Mouse (Mus musculus): Measurements from ENCODE around the gene B230219D22Rik. TPM values are rescaled to one million over a fixed set of nuclear protein-coding genes. Genes with fewer than 3 reads are reported as not detected.
A peak's percentile ranks its signal among the peaks of the same experiment; 100 is the strongest.

Gene B230219D22Rik
- polyA plus RNA-seq, 1 experiment from 2014 or later = 20.4 TPM

DNA sequence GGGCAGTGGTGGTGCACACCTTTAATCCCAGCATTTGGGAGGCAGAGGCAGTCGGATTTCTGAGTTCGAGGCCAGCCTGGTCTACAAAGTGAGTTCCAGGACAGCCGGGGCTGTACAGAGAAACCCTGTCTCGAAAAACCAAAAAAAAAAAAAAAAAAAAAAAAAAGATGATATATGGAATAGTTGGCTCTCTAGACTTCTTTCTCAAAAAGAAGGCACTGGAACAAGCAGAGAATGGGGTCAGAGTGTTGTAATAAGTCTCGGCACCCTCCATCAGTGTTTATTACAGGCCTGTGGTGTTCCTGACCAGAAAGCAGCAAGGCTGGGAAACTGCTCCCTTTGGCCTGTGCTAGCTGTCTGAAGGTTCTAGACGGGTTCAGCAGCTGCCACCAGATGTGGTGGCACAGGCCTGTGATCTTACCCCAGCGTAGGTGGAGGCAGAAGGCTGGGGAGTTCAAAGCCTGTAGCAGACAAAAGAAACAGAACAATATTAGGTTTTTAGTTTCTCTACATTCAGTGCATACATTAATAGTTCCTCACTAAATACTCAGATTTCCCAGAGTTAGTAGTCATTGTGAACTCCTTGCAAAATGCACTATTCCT is 23.1 kb downstream of the B230219D22Rik start:
- no peak for TF ChIP-seq CTCF (IDR thresholded peaks at IDR 0.05; ENCODE audit: low read depth)
- WGBS = 85% methylated on average over 7 of the region's 7 CpGs
- no peak for ATAC-seq
- Histone ChIP-seq H3K4me2 (replicated peaks; ENCODE audit: low read depth) (peak overlapping the region; percentile 76; the same call in 1 of the 2 replicates), H3K27me3 (replicated peaks; ENCODE audit: control insufficient read depth, insufficient read depth, low read length) (no peaks in the 10 kb centered on the region), H3K4me3 (ENCODE audit: low read depth, low read length) (no peak overlapping the region), H3K36me3 (ENCODE audit: control insufficient read depth, insufficient read depth) (peaks cover 8% of the 10 kb centered on the region), H3K9ac (ENCODE audit: low read depth, low read length) (0 out of 2 replicates have a peak overlapping the region, but pooled peaks have one; percentile 97), H3K4me1 (replicated peaks; ENCODE audit: control insufficient read depth, insufficient read depth, low read length) (no peaks in the 10 kb centered on the region), H3K27ac (ENCODE audit: low read depth, low read length) (no peak overlapping the region), H3K9me3 (ENCODE audit: control insufficient read depth) (no peaks in the 10 kb centered on the region)

DNA sequence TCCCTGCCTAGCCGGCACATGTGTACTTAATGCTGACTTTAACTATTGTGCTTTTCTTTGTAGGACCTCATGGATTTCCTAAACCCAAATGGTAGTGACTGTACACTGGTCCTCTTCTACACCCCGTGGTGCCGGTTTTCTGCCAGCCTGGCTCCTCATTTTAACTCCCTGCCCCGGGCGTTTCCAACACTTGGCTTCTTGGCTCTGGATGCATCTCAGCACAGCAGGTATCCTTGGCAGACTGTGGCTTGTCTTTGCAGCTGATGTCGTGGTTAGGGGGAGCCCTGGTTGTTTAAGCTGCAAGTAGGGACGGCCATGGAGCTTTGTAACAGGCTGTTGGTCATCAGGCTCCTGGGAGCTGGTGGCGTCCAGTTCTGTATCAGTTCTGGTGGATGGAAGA is 28.6 kb downstream of the B230219D22Rik start:
- TF ChIP-seq CTCF (IDR thresholded peaks at IDR 0.05; ENCODE audit: low read depth) = no peak
- Histone ChIP-seq H3K27ac (ENCODE audit: low read depth, low read length) (no peak overlapping the region), H3K4me1 (replicated peaks; ENCODE audit: control insufficient read depth, insufficient read depth, low read length) (no peaks in the 10 kb centered on the region), H3K9ac (ENCODE audit: low read depth, low read length) (no peak overlapping the region), H3K27me3 (replicated peaks; ENCODE audit: control insufficient read depth, insufficient read depth, low read length) (no peaks in the 10 kb centered on the region), H3K4me2 (replicated peaks; ENCODE audit: low read depth) (no peak overlapping the region), H3K36me3 (ENCODE audit: control insufficient read depth, insufficient read depth) (peaks cover 33% of the 10 kb centered on the region), H3K9me3 (ENCODE audit: control insufficient read depth) (no peaks in the 10 kb centered on the region), H3K4me3 (ENCODE audit: low read depth, low read length) (no peak overlapping the region)
- 84% methylated on average over 8 of the region's 8 CpGs for WGBS
- no peak for ATAC-seq

DNA sequence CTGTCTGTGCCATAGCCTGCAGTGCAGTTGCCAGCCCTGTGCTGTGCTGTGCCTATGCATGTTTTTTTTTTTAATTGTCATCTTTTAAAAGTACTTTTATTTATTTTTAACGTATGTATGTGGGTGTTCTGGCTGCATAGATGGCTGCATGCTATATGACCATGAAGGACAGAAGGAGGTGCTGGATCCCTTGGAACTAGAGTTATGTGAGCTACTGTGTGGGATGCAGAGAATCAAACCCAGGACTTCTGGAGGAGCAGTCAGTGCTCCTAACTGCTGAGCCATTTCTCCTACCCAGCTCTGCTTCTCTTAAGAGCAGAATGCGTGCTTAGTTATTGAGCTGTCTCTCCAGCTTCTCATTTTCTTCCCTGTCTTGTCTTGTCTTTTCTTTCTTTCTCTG is 29.1 kb downstream of the B230219D22Rik start:
- 93% methylated on average over 2 of the region's 2 CpGs for WGBS
- Histone ChIP-seq H3K4me1 (replicated peaks; ENCODE audit: control insufficient read depth, insufficient read depth, low read length) (no peaks in the 10 kb centered on the region), H3K9me3 (ENCODE audit: control insufficient read depth) (no peaks in the 10 kb centered on the region), H3K9ac (ENCODE audit: low read depth, low read length) (no peak overlapping the region), H3K4me2 (replicated peaks; ENCODE audit: low read depth) (no peak overlapping the region), H3K27ac (ENCODE audit: low read depth, low read length) (no peak overlapping the region), H3K36me3 (ENCODE audit: control insufficient read depth, insufficient read depth) (peaks cover 33% of the 10 kb centered on the region), H3K27me3 (replicated peaks; ENCODE audit: control insufficient read depth, insufficient read depth, low read length) (no peaks in the 10 kb centered on the region), H3K4me3 (ENCODE audit: low read depth, low read length) (no peak overlapping the region)
- ATAC-seq = no peak
- TF ChIP-seq CTCF (IDR thresholded peaks at IDR 0.05; ENCODE audit: low read depth) = no peak

DNA sequence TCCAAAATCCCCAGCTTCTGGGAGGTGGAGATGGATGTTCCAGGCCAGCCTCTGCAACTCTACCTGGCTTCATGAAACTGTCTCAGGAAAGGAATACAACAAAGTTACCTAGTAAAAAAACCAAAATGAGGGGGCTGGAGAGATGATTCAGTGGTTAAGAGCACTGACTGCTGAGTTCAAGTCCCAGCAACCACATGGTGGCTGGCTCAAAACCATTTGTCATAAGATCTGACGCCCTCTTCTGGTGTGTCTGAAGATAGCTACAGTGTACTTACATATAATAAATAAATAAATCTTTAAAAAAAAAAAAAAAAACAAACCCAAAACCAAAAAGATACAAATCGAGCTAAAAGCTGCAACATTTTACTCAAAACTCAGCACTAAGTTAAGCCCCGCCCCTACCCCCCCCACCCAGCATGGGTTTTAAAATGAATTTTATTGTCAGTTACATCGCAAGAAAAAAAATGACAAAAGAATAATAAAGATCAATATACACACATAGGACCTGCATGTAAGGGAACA is 33.7 kb downstream of the B230219D22Rik start:
- peak; percentile 44 for TF ChIP-seq CTCF (IDR thresholded peaks at IDR 0.05; ENCODE audit: low read depth)
- H3K27ac ChIP-seq (ENCODE audit: low read depth, low read length) = peak overlapping the region; percentile 97
- peak overlapping the region; percentile 69 for H3K4me3 ChIP-seq (ENCODE audit: low read depth, low read length)
- no peaks in the 10 kb centered on the region for H3K27me3 ChIP-seq (replicated peaks; ENCODE audit: control insufficient read depth, insufficient read depth, low read length)
- WGBS = under 1% methylated on average over 4 of the region's 4 CpGs
- ATAC-seq = no peak
- H3K9ac ChIP-seq (ENCODE audit: low read depth, low read length) = peak overlapping the region; percentile 74
- no peaks in the 10 kb centered on the region for H3K4me1 ChIP-seq (replicated peaks; ENCODE audit: control insufficient read depth, insufficient read depth, low read length)
- peaks cover 19% of the 10 kb centered on the region for H3K36me3 ChIP-seq (ENCODE audit: control insufficient read depth, insufficient read depth)
- peak overlapping the region; percentile 69 for H3K4me2 ChIP-seq (replicated peaks; ENCODE audit: low read depth)
- H3K9me3 ChIP-seq (ENCODE audit: control insufficient read depth) = no peaks in the 10 kb centered on the region

DNA sequence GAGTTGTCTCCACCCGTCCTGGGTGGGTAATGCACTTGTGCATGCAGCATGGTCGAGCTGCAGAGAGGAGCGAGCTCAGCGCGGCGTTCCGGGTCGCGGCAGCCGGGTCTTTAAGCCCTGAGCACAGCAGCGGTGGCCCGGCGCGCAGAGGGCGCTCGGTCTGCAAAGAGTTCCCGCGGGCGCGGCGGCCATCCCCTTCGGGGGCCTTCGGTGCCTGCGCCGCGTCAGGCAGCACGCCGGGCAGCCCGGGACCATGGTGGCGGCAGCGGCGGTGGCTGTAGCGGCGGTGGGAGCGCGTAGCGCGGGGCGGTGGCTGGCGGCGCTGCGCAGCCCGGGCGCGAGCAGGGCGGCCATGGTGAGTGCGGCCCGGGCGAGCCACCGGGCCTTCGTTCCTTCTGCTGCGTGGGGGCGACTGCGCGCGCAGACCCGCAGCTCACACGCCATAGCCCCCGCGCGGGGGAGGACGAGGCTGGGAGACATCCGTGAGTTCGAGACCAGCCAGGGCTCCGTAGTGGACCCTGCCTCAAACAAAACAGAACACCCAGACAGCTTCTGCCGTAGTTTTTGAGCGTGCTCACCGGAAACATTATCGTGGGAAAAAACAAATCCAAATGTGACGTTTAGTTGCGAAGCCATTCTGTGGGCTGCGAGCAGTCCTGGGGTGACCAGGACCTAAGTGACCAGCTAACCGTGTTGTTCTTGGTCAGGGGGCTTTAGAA is 34.4 kb downstream of the B230219D22Rik start, which contains the start of gene Pcbd2:
Pcbd2 (plus strand) TSS at position 249 of the 719 bp plus-strand sequence.
- no peaks in the 10 kb centered on the region for H3K27me3 ChIP-seq (replicated peaks; ENCODE audit: control insufficient read depth, insufficient read depth, low read length)
- H3K9ac ChIP-seq (ENCODE audit: low read depth, low read length) = peak within 1 kb of the TSS; percentile 74
- H3K9me3 ChIP-seq (ENCODE audit: control insufficient read depth) = no peaks in the 10 kb centered on the region
- peak within 1 kb of the TSS; percentile 97 for H3K27ac ChIP-seq (ENCODE audit: low read depth, low read length)
- TF ChIP-seq CTCF (IDR thresholded peaks at IDR 0.05; ENCODE audit: low read depth) = 0 out of 2 replicates have a peak, but pooled peaks have one; percentile 26
- H3K4me3 ChIP-seq (ENCODE audit: low read depth, low read length) = peak within 1 kb of the TSS; percentile 69
- no peaks in the 10 kb centered on the region for H3K4me1 ChIP-seq (replicated peaks; ENCODE audit: control insufficient read depth, insufficient read depth, low read length)
- peak within 1 kb of the TSS; percentile 69 for H3K4me2 ChIP-seq (replicated peaks; ENCODE audit: low read depth)
- under 1% methylated on average over 72 of the region's 73 CpGs for WGBS
- peak; percentile 93 for ATAC-seq
- peaks cover 14% of the 10 kb centered on the region; the same call in 1 of the 2 replicates for H3K36me3 ChIP-seq (ENCODE audit: control insufficient read depth, insufficient read depth)

DNA sequence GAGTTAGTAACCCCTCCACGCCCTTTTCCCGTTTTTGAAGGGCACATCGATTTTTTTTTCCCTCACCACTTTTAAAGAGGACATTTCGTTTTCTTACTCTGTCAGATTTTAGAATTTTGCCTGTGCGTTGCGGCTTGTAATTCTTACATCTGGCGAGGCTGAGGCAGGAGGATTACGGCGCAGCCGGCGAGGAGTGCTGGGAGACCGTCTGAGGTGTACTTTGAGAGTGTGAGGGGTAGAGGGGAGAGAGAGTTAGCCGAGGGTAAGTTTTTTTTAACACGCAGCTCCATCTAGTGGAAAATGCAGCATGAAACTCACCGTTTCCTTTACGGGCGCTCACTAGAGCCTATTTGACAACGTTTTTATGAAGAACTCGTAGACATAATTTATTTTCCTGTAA is 34.9 kb downstream of the B230219D22Rik start:
- 2% methylated on average over 19 of the region's 19 CpGs for WGBS
- H3K27me3 ChIP-seq (replicated peaks; ENCODE audit: control insufficient read depth, insufficient read depth, low read length) = no peaks in the 10 kb centered on the region
- ATAC-seq = peak; percentile 58
- peak overlapping the region; percentile 69 for H3K4me3 ChIP-seq (ENCODE audit: low read depth, low read length)
- H3K9ac ChIP-seq (ENCODE audit: low read depth, low read length) = peak overlapping the region; percentile 74
- peak overlapping the region; percentile 69 for H3K4me2 ChIP-seq (replicated peaks; ENCODE audit: low read depth)
- peak overlapping the region; percentile 97 for H3K27ac ChIP-seq (ENCODE audit: low read depth, low read length)
- no peaks in the 10 kb centered on the region for H3K4me1 ChIP-seq (replicated peaks; ENCODE audit: control insufficient read depth, insufficient read depth, low read length)
- peak; percentile 77 for TF ChIP-seq CTCF (IDR thresholded peaks at IDR 0.05; ENCODE audit: low read depth)
- H3K36me3 ChIP-seq (ENCODE audit: control insufficient read depth, insufficient read depth) = peaks cover 14% of the 10 kb centered on the region; the same call in 1 of the 2 replicates
- H3K9me3 ChIP-seq (ENCODE audit: control insufficient read depth) = no peaks in the 10 kb centered on the region

All from intestine, postnatal 0 days (tissue).